Mouse (Mus musculus) CD4-positive, CD25-positive, alpha-beta regulatory T cell, adult 4 months (primary cell): Measurements from ENCODE around the gene Nans. TPM values are rescaled to one million over a fixed set of nuclear protein-coding genes. Genes with fewer than 3 reads are reported as not detected.
A peak's percentile ranks its signal among the peaks of the same experiment; 100 is the strongest.

ENCODE experiments used
- ATAC-seq: one replicate; pipeline ENCODE4 v1.8.0; 2017
- polyA plus RNA-seq, 2 experiments: library from polyadenylated mRNA; unstranded; fragments of 100-300 nt; shearing (Covaris generic); gene quantifications; one replicate each; pipeline ENCODE4 v1.2.1; 2017

Nans gene
- polyA plus RNA-seq, 2 experiments from 2014 or later, result 67.1 to 69.6 TPM

DNA sequence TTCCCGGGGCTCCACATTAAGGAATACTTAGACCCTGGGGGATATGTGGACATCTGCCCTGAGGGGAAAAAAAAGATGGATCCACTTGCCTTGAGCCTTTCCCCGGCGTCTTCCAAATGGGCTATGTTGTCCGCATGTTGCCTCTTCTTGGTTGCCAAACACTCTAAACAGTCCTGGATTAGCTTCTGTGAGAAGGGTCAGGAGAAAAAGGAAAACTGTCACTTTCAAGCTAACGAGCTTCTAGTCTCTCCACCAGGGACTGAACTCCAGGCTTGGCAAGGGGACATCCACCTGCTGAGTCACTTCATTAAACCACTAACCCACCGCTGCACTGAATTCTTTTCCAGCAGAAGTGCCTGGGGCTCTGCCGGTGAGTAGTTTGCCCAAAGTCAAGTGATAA is 43.9 kb downstream of the Nans start:
- no peak for ATAC-seq

DNA sequence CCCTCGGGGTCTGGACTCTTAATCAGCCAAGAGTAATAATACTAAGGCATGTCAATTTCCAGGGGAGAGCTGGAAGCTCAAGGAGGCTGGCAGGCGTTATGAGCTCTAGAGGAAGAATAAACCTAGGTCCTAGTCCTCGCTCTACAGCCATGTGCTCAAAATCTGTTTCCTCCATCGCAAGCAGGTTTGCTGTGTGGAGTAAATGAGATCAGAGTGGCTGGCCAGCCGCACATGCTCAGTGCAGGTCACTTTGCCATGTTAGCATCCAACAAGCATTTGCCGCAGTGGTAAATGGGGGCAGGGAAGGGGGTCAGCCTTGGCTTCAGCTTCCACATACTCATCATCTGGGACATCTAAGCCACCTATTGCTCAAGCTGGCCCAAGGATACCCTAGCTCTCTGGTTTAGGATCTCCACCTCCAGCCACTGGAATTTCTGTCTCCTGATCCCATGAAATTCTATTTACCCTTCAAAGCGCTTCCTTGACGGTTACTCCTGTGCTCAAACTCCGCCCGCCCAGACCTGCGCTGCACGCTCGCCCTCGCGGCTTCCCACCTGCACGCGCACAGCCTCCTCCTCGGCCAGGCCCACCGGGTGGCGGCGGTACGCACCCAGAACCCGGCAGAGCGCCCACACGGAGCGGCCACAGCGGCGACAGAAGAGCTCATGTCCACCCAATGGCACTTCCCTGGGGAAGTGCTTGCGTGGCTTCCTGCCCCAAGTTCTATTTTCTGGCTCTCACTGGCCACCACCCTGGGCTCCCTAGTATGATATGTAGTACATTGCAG is 45.1 kb downstream of the Nans start:
- no peak for ATAC-seq

DNA sequence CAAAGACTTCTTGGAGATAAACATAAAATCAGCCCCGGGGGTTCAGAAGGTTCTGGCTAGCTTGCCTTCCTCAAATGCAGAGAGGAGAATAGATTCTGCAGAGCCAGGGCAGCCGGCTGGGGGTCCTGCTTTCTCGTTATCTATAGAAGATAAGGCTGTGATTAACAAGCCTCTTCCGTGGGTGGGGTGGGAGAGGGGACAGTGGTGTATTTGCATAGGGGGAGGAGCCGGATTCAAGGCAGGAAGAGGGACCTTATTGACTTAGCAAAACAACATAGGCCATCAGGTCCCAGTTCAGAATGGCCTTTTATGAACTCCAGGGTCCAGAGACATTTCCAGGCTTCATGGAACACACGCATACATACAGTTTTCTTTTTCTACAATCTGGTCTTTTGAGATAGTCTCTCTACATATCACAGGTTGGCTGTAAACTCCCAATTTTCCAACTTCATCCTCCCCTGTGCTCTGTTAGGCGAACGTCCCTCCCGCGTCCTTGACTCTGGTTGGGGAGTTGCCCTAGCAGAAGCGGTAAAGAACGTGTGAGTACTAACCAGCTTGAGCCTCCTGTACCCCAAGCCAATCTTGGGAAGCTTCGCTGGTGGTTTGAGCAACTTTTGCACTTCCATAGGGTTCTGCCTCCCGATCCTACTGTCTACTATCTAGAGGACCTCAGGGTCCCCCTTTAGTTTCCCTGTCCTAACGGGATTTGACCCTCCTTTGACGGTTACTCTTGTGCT is 46.2 kb downstream of the Nans start:
- ATAC-seq, result peak; percentile 65

DNA sequence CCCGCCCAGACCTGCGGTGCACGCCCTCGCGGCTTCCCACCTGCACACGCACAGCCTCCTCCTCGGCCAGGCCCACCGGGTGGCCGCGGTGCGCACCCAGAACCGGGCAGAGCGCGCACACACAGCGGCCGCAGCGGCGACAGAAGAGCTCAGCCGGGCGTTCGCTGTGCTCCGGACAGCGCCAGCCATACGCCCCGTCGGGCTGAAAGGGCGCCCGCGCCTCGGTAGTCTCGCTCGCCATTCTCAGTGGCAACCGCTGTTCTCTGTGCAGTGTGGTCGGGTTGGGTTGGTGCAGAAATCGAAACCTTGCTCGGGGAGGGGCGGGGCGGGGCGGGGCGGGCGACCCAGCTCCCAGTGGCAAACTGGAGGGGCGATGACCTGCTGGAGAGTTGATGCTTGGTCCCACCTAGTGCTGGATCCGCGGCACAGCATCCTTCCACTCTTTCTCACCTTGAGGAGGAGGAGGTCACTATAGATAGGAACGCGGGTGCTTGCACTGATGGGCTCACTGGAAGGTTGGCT is 46.9 kb downstream of the Nans start, which contains the start of gene Trim14:
TSS of gene Trim14 (minus strand) at position 302 of the 522 bp plus-strand sequence.
- peak; percentile 77 for ATAC-seq

DNA sequence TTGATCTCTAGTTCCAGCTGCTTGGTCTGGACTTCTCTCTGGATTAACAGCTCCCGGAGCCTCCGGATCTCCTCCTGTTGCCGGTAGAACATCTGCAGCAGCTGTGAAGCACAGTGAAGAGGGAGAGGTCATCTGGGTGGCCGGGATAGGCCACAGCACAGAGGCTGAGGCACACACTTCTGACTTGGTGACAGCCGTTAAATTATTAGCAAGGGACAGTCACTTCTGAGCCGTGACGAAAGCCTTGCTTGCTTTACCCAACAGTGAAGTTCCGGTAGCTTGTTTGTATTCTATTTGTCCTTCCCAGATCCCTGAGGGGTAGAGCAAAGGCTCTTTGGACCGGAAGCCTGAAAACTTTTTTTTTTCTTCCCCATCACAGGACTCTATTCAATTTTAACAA is 50.1 kb downstream of the Nans start:
- ATAC-seq, result no peak

DNA sequence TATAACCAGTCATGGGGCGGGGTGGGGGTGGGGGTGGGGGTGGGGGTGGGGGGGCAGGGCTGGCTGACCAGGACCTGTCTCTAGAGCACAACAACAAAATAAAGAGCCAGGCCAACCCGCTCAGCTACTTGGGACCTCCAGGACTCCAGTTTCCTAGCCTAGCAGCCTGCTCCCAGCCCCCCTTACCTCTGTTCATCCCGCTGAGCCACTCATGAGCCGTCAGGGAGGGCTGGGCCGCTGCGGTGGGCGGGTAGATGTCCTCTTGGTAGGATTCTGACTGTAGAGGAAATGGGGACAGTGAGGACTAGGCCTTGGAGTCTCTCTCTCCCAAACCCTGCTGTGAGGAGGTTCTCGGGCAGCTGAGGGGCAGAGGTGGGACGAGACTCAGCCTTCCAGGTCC is 52.7 kb downstream of the Nans start:
- no peak for ATAC-seq

DNA sequence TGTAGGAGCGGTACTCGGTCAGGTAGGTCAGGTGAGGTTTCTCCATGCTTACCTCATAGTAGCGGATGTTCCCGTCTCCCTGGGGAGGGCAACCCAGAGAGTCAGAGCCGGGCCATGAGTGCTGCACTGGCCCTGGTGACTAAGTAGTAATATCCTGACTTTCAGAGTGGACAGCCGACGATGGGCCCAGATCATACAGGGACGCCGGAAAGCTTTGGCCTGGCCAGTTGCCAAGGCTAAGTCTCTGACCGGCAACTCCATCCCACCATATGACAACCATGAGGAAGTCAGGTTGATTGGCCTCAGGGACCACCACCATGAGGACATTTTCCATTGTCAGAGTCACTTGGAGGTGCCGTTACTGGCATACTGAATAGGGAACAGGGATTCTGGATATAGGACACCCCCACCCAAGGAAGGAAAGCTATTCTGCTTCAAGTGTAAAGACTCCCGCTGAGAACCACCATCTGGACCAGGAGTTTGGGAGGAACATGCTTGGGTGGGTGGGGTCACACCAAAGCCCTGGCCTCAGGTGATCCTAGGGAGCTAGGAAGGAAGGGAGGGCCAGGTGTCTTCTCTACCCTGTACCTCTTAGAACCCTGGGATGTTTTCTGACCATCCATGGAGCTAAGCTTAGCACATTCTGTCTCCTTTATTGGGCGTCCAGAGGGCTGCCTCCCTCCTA is 54.5 kb downstream of the Nans start:
- no peak for ATAC-seq

DNA sequence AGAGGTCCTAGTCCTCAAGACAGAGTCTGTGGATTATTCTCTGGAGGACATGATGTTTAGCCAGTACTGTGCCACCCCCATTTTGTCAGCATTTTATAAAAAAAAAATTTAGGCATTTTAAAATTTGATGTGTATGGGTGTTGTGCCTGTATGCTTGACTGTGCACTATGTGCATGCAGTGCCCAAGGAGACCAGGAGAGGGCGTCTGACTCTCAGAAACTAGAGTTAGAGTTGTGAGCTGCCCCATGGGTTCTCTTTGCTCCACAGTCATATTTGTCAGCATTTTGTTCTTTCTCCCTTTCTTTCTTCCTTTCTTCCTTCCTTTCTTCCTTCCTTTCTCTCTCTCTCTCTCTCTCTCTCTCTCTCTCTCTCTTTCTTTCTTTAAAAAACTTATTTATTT is 55.3 kb downstream of the Nans start:
- ATAC-seq, result peak; percentile 73

DNA sequence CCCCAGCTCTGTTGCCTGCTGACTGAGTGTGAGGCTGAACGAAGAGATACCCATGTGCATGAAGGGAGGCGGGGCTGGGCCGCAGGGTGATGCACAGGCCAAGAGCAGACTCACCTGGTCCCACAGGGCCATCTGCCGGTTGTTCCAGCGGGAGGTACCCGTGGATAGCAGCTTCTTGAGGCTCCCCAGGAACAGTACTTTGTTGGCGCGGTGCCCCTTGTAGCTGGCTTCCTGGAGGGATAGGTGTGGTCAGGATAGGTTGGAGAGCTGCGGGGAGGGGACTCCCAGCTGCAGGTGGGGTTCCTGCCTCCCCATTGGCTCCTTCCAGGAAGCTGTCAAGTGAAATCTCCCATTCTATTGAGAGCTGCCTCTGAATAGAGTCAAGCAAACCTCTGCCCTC is 56.5 kb downstream of the Nans start:
- ATAC-seq, result no peak

DNA sequence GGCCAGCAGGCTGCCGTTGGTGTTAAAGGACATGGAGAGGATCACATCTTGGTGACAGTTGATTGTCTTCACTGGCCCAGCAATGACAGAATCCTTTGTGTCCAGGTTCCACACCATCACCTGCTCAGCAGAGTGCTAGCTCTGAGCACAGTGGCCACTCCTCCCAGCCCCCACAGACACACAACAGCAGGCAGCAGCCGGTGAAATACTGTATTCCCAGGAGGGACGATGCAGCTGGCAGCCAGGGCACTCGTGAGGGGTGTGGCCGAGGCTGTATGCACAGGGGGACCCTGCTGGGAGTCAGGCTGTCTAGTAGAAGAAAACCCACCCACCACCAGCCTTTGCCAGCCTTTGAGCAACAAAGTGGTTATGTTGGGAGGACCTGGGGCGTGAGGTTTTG is 57.7 kb downstream of the Nans start:
- ATAC-seq, result no peak

DNA sequence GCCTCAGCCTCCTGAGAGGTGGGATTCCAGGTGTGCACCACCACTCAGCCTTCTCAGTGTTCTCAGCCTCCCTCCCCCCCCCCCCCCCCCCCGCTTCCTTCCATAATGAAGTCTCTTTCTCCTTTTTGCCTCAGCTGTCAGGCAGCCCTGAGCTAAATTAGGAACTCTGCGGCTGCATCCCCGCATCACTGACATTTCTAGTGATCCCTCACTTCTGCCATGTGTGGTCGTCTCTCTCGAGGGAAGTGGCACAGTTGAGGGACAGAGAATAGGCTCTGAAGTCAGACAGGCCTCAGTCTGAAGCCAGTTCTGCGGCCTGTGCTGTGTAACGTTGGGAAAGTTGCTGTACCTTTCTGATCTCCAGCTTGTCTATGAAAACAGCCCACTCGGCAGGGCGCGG is 60.9 kb downstream of the Nans start:
- ATAC-seq, result no peak

DNA sequence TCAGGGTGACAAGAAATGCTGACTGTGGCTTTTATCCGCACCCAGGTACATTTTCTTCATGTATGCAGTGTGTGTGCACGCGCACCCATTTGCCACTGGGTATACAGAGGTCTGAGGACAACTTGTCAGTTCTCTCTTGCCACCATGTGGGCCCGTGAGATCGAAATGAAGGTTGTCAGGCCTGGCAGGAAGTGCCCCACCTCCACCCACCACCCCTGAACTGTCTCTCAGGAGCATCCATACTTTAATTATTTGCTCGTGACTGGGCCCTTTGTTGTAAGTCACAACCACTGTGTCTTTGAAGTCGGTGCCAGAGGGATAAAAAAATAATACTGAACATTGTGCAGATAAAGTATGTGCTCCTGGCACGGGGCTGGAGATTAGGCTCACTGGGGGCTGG is 61.4 kb downstream of the Nans start:
- peak; percentile 67 for ATAC-seq

Other genes starting within 250 kb of the Nans start
- not detected for gene Foxe1, start 145.6 kb upstream of the Nans start, polyA plus RNA-seq
- gene Trmo, start 99.8 kb upstream of the Nans start, polyA plus RNA-seq, result 10 to 100 TPM; 20.9 TPM
- under 1 TPM in 1 of 2 experiments, not detected in 1; 0.36 TPM for gene Hemgn, start 75.7 kb upstream of the Nans start, polyA plus RNA-seq
- 10 to 100 TPM; 36.6 to 47.9 TPM for gene Anp32b, start 38.3 kb upstream of the Nans start, polyA plus RNA-seq
- gene Trim14, start 46.9 kb downstream of the Nans start, polyA plus RNA-seq, result 10 to 100 TPM; 33.2 to 35.8 TPM
- gene Coro2a, start 113.0 kb downstream of the Nans start, polyA plus RNA-seq, result 100 to 1,000 TPM; 104 to 110 TPM
- gene Tbc1d2, start 161.0 kb downstream of the Nans start, polyA plus RNA-seq, result under 1 TPM; 0.18 to 0.58 TPM